10 mouse cellular contexts compared by ENCODE assay signal in the genomic region with DNA sequence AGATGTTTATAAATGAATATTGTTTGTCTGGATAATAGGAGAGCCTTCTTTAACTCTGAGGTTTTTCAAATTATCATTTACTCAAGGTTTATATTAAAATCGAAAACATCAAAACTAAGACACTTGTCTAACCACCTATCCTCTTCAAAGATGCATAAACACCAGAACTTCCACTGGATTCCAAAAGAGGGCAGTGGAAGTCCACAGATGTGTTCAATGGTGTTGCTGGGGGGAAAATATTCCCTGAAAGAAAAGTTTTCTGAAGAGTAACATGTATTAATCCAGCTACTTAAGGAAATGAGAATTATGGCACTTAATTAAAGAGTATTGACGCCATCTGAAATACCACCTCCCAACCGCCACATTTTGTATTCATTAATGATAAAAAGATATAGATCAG.
A peak's percentile ranks its signal among the peaks of the same experiment; 100 is the strongest.
DNase-seq lines count a peak whose midpoint lies in the region; ATAC-seq lines count a peak whose summit lies in the region.
"Had no signal": no experiment of that assay in that cellular context is flagged by ENCODE, and none has a peak within 500 bp of the region (broad histone marks: within the 10 kb centered on the region; RNA-seq: fewer than 3 reads in every experiment).

No protein-coding gene starts in this region.

- no peak overlapping the region for H3K4me3 ChIP-seq in heart, embryonic 10.5 days
- no peak overlapping the region for H3K4me3 ChIP-seq in embryonic facial prominence, embryonic 14.5 days (ENCODE audit: low read depth, low read length)
- H3K4me3 ChIP-seq: hindbrain, embryonic 15.5 days; neural tube, embryonic 12.5 days had no signal

- H3K9ac ChIP-seq in embryonic facial prominence, embryonic 14.5 days (ENCODE audit: low read depth, low read length), result no peak overlapping the region
- H3K9ac ChIP-seq: hindbrain, embryonic 15.5 days; neural tube, embryonic 12.5 days had no signal

- no peak overlapping the region for H3K27ac ChIP-seq in heart, embryonic 10.5 days
- no peak overlapping the region for H3K27ac ChIP-seq in embryonic facial prominence, embryonic 14.5 days (replicated peaks; ENCODE audit: low read depth, low read length)
- H3K27ac ChIP-seq: hindbrain, embryonic 15.5 days; neural tube, embryonic 12.5 days had no signal

- intact Hi-C loops in heart, postnatal 10 days (cut with DNase I), result loop anchor here (5.0 to 10.0 kb wide), 4 partner anchors 449 to 1514 kb away; no protein-coding TSS in a partner anchor

- ATAC-seq in embryonic facial prominence, embryonic 14.5 days (ENCODE audit: low read depth), result no peak
- peak; percentile 76 for ATAC-seq in megakaryocyte-erythroid progenitor cell, adult 5-6 weeks (replicated peaks; ENCODE audit: low FRiP score, low TSS enrichment, poor library complexity, severe bottlenecking)

- no peak overlapping the region for H3K4me2 ChIP-seq in embryonic facial prominence, embryonic 14.5 days (ENCODE audit: low read depth, low read length)
- H3K4me2 ChIP-seq: hindbrain, embryonic 15.5 days; neural tube, embryonic 12.5 days had no signal

- WGBS in heart, embryonic 10.5 days, result 49% methylated on average over 3 of the region's 3 CpGs
- WGBS in embryonic facial prominence, embryonic 14.5 days, result 32% methylated on average over 3 of the region's 3 CpGs

- no peaks in the 10 kb centered on the region for H3K4me1 ChIP-seq in heart, embryonic 10.5 days
- H3K4me1 ChIP-seq in embryonic facial prominence, embryonic 14.5 days (ENCODE audit: control insufficient read depth, insufficient read depth, low read length), result no peaks in the 10 kb centered on the region
- H3K4me1 ChIP-seq: hindbrain, embryonic 15.5 days; neural tube, embryonic 12.5 days had no signal

- DNase-seq in heart, postnatal 10 days, result peak; percentile 42 to 43
- no peak for DNase-seq in heart, embryonic 10.5 days (ENCODE audit: low spot score)
- DNase-seq in right cerebral cortex, adult 18-20 months, result peak; percentile 9
- no peak for DNase-seq in right cerebral cortex, postnatal 36 days (ENCODE audit: low spot score in 2 of 2)
- DNase-seq in embryonic facial prominence, embryonic 14.5 days (ENCODE audit: low spot score), result peak; percentile 53
- no peak for DNase-seq in urinary bladder, postnatal 10 days (ENCODE audit: low spot score)
- no peak for DNase-seq in urinary bladder, adult 2 months (ENCODE audit: low spot score)

- H3K27me3 ChIP-seq in heart, embryonic 10.5 days (ENCODE audit: insufficient read depth, poor library complexity, severe bottlenecking), result no peaks in the 10 kb centered on the region
- H3K27me3 ChIP-seq in embryonic facial prominence, embryonic 14.5 days (replicated peaks; ENCODE audit: control insufficient read depth, insufficient read depth, low read length), result 0 out of 2 replicates have a peak, but pooled peaks cover 10% of the 10 kb centered on the region
- H3K27me3 ChIP-seq: hindbrain, embryonic 15.5 days had no signal

- H3K9me3 ChIP-seq in heart, embryonic 10.5 days, result no peaks in the 10 kb centered on the region
- 0 out of 2 replicates have a peak, but pooled peaks cover 6% of the 10 kb centered on the region for H3K9me3 ChIP-seq in embryonic facial prominence, embryonic 14.5 days (ENCODE audit: control insufficient read depth, low read length)
- H3K9me3 ChIP-seq: hindbrain, embryonic 15.5 days; neural tube, embryonic 12.5 days had no signal

- H3K36me3 ChIP-seq in heart, embryonic 10.5 days, result no peaks in the 10 kb centered on the region
- H3K36me3 ChIP-seq in embryonic facial prominence, embryonic 14.5 days (ENCODE audit: control insufficient read depth, insufficient read depth, low read length), result no peaks in the 10 kb centered on the region
- H3K36me3 ChIP-seq: hindbrain, embryonic 15.5 days; neural tube, embryonic 12.5 days had no signal

Comparison
In these comparisons a context has a peak if more than half of its experiments do, and no peak if none do; other contexts are left out.
1. DNase-seq: peak in heart, postnatal 10 days (2 of 2), right cerebral cortex, adult 18-20 months (single experiment) and embryonic facial prominence, embryonic 14.5 days (single experiment); none in heart, embryonic 10.5 days (single experiment), right cerebral cortex, postnatal 36 days (0 of 2), urinary bladder, postnatal 10 days (single experiment) and urinary bladder, adult 2 months (single experiment).